Mouse (Mus musculus) layer of hippocampus, adult 2 months (tissue): ENCODE results near the gene Bag6. TPM values are rescaled to one million over a fixed set of nuclear protein-coding genes. Genes with fewer than 3 reads are reported as not detected.

Source experiments
- DNase-seq, 2 experiments: peaks; one replicate each; pipeline ENCODE4 v3.0.0; 2022; ENCODE audit warnings: low spot score in 2 of 2
- H3K27ac ChIP-seq: fragments of 200-600 bp; 2 replicates; pipeline ENCODE4 v1.8.1; 2022
- H3K4me3 ChIP-seq: fragments of 200-600 bp; 2 replicates; pipeline ENCODE4 v1.8.1; 2022; ENCODE audit warnings: mild to moderate bottlenecking
- CTCF ChIP-seq: fragments of 200-600 bp; conservative IDR thresholded peaks from 2 replicates; pipeline ENCODE4 v1.8.1; 2022; ENCODE audit warnings: antibody characterized with exemption, mild to moderate bottlenecking, moderate library complexity
- total RNA-seq, 2 experiments: library from RNA; stranded (reverse); gene quantifications; 2 replicates each; pipeline ENCODE4 v1.2.3; 2021

The Bag6 gene
- total RNA-seq, 2 experiments from 2014 or later = 320 to 334 TPM

GRCm38 (mm10) chr17:35168541-35169207, 33.7 kb downstream of the Bag6 start:
- peak; percentile 85 for TF ChIP-seq CTCF
- DNase-seq = no peak
- peak overlapping the region; percentile 81 for H3K27ac ChIP-seq
- no peak overlapping the region for H3K4me3 ChIP-seq

GRCm38 (mm10) chr17:35172445-35173234, 37.7 kb downstream of the Bag6 start:
- TF ChIP-seq CTCF = no peak
- Histone ChIP-seq H3K27ac (peak overlapping the region; percentile 67), H3K4me3 (no peak overlapping the region; the same call in 1 of the 2 replicates)
- DNase-seq = no peak

GRCm38 (mm10) chr17:35173329-35173728, 38.4 kb downstream of the Bag6 start:
- Histone ChIP-seq H3K4me3 (no peak overlapping the region), H3K27ac (peak overlapping the region; percentile 52)
- no peak for TF ChIP-seq CTCF
- DNase-seq = no peak

GRCm38 (mm10) chr17:35174201-35174977, 39.4 kb downstream of the Bag6 start:
- no peak for DNase-seq
- TF ChIP-seq CTCF = no peak
- H3K4me3 ChIP-seq = no peak overlapping the region
- H3K27ac ChIP-seq = peak overlapping the region; percentile 52; the same call in 1 of the 2 replicates

- no peak overlapping the region for H3K27ac ChIP-seq
- DNase-seq = no peak
- no peak for TF ChIP-seq CTCF
- no peak overlapping the region for H3K4me3 ChIP-seq
Measured at GRCm38 (mm10) chr17:35175382-35175781, 40.4 kb downstream of the Bag6 start.

- H3K27ac ChIP-seq = no peak within 1 kb of the TSS
- no peak for DNase-seq
- no peak for TF ChIP-seq CTCF
- H3K4me3 ChIP-seq = no peak within 1 kb of the TSS
Measured at GRCm38 (mm10) chr17:35175968-35176367, 41.0 kb downstream of the Bag6 start, which contains the start of gene Aif1. Aif1 (minus strand) TSS chr17:35176068.

GRCm38 (mm10) chr17:35178528-35178927, 43.5 kb downstream of the Bag6 start:
- no peak overlapping the region for H3K4me3 ChIP-seq
- no peak overlapping the region for H3K27ac ChIP-seq
- peak in 1 of 2 experiments; percentile 67 for DNase-seq
- TF ChIP-seq CTCF = peak; percentile 94

GRCm38 (mm10) chr17:35180093-35180492, 45.1 kb downstream of the Bag6 start:
- TF ChIP-seq CTCF = no peak
- H3K4me3 ChIP-seq = no peak overlapping the region
- DNase-seq = no peak
- H3K27ac ChIP-seq = no peak overlapping the region

GRCm38 (mm10) chr17:35185639-35186611, 50.9 kb downstream of the Bag6 start:
- no peak for TF ChIP-seq CTCF
- 0 out of 2 replicates have a peak overlapping the region, but pooled peaks have one; percentile 28 for H3K27ac ChIP-seq
- peak overlapping the region; percentile 52 for H3K4me3 ChIP-seq
- no peak for DNase-seq

GRCm38 (mm10) chr17:35186681-35187080, 51.7 kb downstream of the Bag6 start:
- DNase-seq = no peak
- Histone ChIP-seq H3K4me3 (peak overlapping the region; percentile 52), H3K27ac (peak overlapping the region; percentile 74; the same call in 1 of the 2 replicates)
- TF ChIP-seq CTCF = no peak

- Histone ChIP-seq H3K27ac (no peak overlapping the region), H3K4me3 (no peak overlapping the region)
- TF ChIP-seq CTCF = no peak
- no peak for DNase-seq
Measured at GRCm38 (mm10) chr17:35187345-35187744, 52.4 kb downstream of the Bag6 start.

- H3K27ac ChIP-seq = no peak within 1 kb of the TSS
- H3K4me3 ChIP-seq = no peak within 1 kb of the TSS
- DNase-seq = no peak
- no peak for TF ChIP-seq CTCF
Measured at GRCm38 (mm10) chr17:35187959-35188610, 53.1 kb downstream of the Bag6 start, which contains the start of gene Lst1. Lst1 (minus strand) TSS chr17:35188439.
